Mouse (Mus musculus) right cerebral cortex, postnatal 10 days (tissue): ENCODE data around the gene Onecut3.

Experiments used
- DNase-seq, 2 experiments: peaks; one replicate each; pipeline ENCODE4 v3.0.0; 2021; ENCODE audit warnings: low spot score in 2 of 2

The Onecut3 gene

GRCm38 (mm10) chr10:80503599-80504220 is 9.1 kb downstream of the Onecut3 start:
- no peak for DNase-seq

- DNase-seq: no peak
Measured at GRCm38 (mm10) chr10:80504724-80505123, 10.1 kb downstream of the Onecut3 start.

GRCm38 (mm10) chr10:80506222-80506621 is 11.6 kb downstream of the Onecut3 start:
- DNase-seq: peak in 1 of 2 experiments; percentile 67

GRCm38 (mm10) chr10:80509412-80510272 is 15.0 kb downstream of the Onecut3 start:
- DNase-seq: peak; percentile 68 to 85

- DNase-seq: no peak
Measured at GRCm38 (mm10) chr10:80510273-80510660, 15.6 kb downstream of the Onecut3 start.

- no peak for DNase-seq
Measured at GRCm38 (mm10) chr10:80513739-80514138, 19.1 kb downstream of the Onecut3 start.

- DNase-seq: no peak
Measured at GRCm38 (mm10) chr10:80519287-80519686, 24.7 kb downstream of the Onecut3 start.

- DNase-seq: no peak
Measured at GRCm38 (mm10) chr10:80523299-80523698, 28.7 kb downstream of the Onecut3 start.

- DNase-seq: no peak
Measured at GRCm38 (mm10) chr10:80526172-80526571, 31.5 kb downstream of the Onecut3 start.

- no peak for DNase-seq
Measured at GRCm38 (mm10) chr10:80532783-80533182, 38.1 kb downstream of the Onecut3 start.

GRCm38 (mm10) chr10:80533704-80534103 is 39.1 kb downstream of the Onecut3 start:
- DNase-seq: no peak

GRCm38 (mm10) chr10:80535071-80535470 is 40.4 kb downstream of the Onecut3 start:
- DNase-seq: no peak

- no peak for DNase-seq
Measured at GRCm38 (mm10) chr10:80535711-80536110, 41.1 kb downstream of the Onecut3 start.

- no peak for DNase-seq
Measured at GRCm38 (mm10) chr10:80538180-80538579, 43.5 kb downstream of the Onecut3 start.

- peak; percentile 66 to 71 for DNase-seq
Measured at GRCm38 (mm10) chr10:80538710-80539394, 44.2 kb downstream of the Onecut3 start, which contains the start of gene Atp8b3. TSS of gene Atp8b3 (minus strand) at chr10:80539124.

GRCm38 (mm10) chr10:80539493-80539892 is 44.9 kb downstream of the Onecut3 start:
- DNase-seq: no peak

- no peak for DNase-seq
Measured at GRCm38 (mm10) chr10:80543873-80544272, 49.2 kb downstream of the Onecut3 start.

GRCm38 (mm10) chr10:80545590-80545989 is 51.0 kb downstream of the Onecut3 start:
- DNase-seq: no peak

- no peak for DNase-seq
Measured at GRCm38 (mm10) chr10:80546945-80547344, 52.3 kb downstream of the Onecut3 start.

GRCm38 (mm10) chr10:80547539-80547938 is 52.9 kb downstream of the Onecut3 start:
- DNase-seq: no peak

GRCm38 (mm10) chr10:80548428-80549006 is 53.9 kb downstream of the Onecut3 start:
- peak in 1 of 2 experiments; percentile 73 for DNase-seq

GRCm38 (mm10) chr10:80549279-80549678 is 54.6 kb downstream of the Onecut3 start:
- DNase-seq: no peak
